Mouse (Mus musculus) heart, postnatal 0 days (tissue): ENCODE results near the gene Arfgap2.

Experiments used
- CTCF ChIP-seq: IDR thresholded peaks from 2 replicates; pipeline ENCODE4 v1.5.1; 2016; ENCODE audit warnings: antibody characterized with exemption, control low read depth, low read depth
- EP300 ChIP-seq: IDR thresholded peaks from 2 replicates; pipeline ENCODE4 v1.6.1; 2016; ENCODE audit warnings: antibody characterized with exemption, low read depth

DNA sequence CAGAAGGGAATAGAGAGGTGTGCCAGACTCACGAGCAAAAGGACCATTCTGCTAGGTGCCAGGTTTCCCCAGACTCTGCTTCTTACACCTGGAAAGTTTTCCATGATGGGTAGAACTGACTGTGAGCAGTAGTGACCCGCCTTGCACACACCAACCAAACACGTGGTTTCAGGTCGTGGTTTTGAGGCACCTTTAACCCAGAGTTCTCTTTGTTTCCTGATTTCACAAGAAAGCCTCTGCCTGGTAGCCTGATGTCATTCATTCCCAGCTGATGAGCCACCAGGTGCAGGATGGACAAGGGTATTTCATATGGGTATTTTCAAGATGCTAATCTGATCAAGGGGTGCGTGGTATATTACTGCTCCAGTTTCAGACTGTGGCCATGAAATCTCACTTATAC lies 22.2 kb upstream of the Arfgap2 start:
- TF ChIP-seq CTCF (no peak), EP300 (no peak)
